Mouse (Mus musculus) adrenal gland, adult 2 months (tissue): ENCODE measurements around the gene Plekhm1. TPM values are rescaled to one million over a fixed set of nuclear protein-coding genes. Genes with fewer than 3 reads are reported as not detected.

Experiments
- DNase-seq: peaks from one replicate; pipeline ENCODE4 v3.0.0; 2021
- polyA plus RNA-seq: library from polyadenylated mRNA; depleted of rRNA; stranded (reverse); fragments of >200 nt; gene quantifications from 2 replicates; pipeline ENCODE4 v1.2.3, GENCODE M21; 2012
- total RNA-seq, 2 experiments: library from RNA; stranded (reverse); gene quantifications; 2 replicates each; pipeline ENCODE4 v1.2.3; 2021

Gene Plekhm1
- total and polyA plus RNA-seq, 3 experiments: 18.6 to 21.2 (median 19.7) TPM

GRCm38 (mm10) chr11:103361396-103362053, 51.0 kb downstream of the Plekhm1 start:
- DNase-seq: no peak

- DNase-seq: no peak
Measured at GRCm38 (mm10) chr11:103360661-103361081, 51.8 kb downstream of the Plekhm1 start.

- peak; percentile 92 for DNase-seq
Measured at GRCm38 (mm10) chr11:103359841-103360641, 52.4 kb downstream of the Plekhm1 start.

GRCm38 (mm10) chr11:103359122-103359521, 53.4 kb downstream of the Plekhm1 start:
- peak; percentile 80 for DNase-seq

DNA sequence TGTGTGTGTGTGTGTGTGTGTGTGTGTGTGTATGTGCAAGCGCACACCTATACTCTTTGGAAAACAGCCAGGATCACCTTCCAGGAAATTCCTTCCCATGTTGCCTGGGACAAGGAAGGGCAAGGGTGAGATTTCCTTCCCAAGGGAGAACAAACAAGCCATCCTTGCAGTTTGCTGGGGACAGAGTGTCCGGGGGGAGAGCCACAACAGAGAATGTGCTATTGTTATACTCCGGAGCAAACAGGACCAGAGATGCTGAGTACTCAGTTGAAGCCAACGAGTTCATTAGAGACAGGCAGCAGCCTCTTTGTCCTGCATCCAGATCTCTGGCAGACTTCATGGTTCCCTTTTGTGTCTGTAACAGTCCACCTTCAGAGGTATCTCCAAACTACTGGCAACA, 54.2 kb downstream of the Plekhm1 start:
- no peak for DNase-seq

- no peak for DNase-seq
Measured at GRCm38 (mm10) chr11:103357710-103358109, 54.8 kb downstream of the Plekhm1 start.

- DNase-seq: no peak
Measured at GRCm38 (mm10) chr11:103356938-103357670, 55.4 kb downstream of the Plekhm1 start.

DNA sequence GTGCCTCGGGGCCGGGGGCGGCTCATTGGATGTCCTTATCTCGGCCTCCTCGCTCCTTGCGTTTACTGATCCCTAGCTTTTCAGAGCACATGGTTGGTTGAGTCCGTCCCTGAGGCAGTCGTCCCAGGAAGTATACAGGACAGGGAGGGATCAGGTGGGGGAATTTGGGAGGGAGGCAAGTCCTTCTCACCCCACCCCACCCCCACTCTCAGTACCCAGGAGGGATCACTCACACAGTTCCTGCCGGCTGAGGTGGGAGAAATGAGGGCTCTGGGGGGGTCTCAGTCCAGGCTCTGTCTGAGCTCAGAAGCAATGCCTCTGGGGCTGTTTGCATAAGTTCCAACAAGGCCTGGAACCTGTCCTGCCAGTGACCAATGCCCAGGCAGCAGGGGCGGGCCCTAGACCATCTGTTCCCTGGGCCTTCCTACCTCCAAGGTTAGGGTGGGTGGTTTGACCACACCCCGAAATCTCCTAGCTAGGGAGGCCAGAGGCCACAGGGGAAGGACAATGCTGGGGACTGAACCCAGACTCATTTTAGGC, 56.4 kb downstream of the Plekhm1 start:
- DNase-seq: no peak

- no peak for DNase-seq
Measured at GRCm38 (mm10) chr11:103355251-103355650, 57.2 kb downstream of the Plekhm1 start.

GRCm38 (mm10) chr11:103354033-103354432, 58.5 kb downstream of the Plekhm1 start:
- DNase-seq: no peak

- DNase-seq: no peak
Measured at GRCm38 (mm10) chr11:103352239-103352814, 60.2 kb downstream of the Plekhm1 start.

- DNase-seq: no peak
Measured at GRCm38 (mm10) chr11:103350711-103351315, 61.7 kb downstream of the Plekhm1 start.

DNA sequence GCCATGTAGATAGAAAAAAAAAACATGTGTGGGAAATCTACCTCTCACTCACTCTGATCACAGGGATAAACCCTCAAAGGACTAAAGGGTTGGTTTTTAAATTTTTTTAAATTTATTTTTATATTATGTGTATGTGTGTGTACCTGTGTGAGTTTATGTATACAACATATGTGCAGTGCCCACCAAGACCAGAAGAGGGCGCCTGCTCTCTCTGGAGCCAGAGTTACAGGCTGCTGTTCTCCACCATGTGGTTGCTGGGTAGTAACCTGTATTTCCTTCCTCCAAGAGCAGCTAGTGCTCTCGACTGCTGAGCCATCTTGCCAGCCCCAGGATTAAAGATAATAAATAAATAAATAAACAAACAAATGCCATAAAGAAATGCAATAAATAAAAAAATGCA, 62.8 kb downstream of the Plekhm1 start:
- no peak for DNase-seq

DNA sequence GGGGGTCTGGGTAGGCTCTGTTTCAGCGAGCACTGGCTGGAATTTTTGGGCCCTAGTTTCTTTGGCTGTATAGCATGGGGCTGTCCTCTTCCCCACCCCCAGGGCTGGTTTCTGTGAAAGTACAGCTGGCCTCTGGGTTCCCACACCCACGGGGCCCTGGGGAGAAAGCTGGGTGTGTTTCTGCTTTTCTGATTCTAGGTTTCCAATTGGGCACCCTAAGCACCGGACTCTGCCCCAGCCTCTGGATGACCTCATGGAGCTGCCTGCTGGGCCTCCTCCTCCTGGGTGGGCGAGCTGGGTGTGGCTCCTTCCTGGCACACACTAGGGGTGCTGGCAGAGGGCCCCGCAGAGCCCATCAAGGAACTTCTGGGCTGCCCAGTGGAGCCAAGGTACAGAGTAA, 65.8 kb downstream of the Plekhm1 start:
- peak; percentile 45 for DNase-seq

GRCm38 (mm10) chr11:103346236-103346635, 66.3 kb downstream of the Plekhm1 start:
- DNase-seq: no peak

DNA sequence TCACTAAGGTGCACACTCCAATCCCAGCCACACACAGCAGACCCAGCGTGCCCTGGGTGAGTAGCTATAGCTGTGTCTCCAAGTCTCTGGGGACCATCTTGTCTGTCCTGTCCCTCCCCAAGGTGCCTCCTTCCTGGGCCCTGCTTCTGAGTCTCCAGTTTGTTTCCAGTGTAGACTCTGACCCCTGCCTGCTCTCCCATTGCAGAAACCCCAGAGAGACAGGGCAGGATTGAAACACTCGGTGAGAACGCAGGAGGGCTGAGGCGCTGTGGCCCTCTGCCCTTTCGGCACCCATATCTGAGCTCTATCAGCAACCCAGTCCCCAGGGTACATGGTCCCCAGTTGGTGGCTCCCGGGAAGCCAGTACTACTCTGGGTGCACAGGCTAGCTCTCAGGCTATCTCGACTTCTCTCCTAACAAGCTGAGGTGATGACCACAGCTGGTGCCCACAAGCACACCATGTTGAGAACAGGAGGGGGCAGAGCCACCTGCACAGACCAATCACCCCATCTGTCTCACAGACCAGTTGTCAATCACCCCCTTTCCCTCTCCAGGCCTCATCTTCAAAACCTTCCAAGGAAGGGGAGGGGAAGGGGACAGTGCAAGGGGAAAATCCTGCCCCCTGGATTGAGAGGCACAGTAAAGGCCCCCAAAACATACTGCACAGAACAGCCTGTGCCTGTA, 66.9 kb downstream of the Plekhm1 start:
- DNase-seq: no peak

DNA sequence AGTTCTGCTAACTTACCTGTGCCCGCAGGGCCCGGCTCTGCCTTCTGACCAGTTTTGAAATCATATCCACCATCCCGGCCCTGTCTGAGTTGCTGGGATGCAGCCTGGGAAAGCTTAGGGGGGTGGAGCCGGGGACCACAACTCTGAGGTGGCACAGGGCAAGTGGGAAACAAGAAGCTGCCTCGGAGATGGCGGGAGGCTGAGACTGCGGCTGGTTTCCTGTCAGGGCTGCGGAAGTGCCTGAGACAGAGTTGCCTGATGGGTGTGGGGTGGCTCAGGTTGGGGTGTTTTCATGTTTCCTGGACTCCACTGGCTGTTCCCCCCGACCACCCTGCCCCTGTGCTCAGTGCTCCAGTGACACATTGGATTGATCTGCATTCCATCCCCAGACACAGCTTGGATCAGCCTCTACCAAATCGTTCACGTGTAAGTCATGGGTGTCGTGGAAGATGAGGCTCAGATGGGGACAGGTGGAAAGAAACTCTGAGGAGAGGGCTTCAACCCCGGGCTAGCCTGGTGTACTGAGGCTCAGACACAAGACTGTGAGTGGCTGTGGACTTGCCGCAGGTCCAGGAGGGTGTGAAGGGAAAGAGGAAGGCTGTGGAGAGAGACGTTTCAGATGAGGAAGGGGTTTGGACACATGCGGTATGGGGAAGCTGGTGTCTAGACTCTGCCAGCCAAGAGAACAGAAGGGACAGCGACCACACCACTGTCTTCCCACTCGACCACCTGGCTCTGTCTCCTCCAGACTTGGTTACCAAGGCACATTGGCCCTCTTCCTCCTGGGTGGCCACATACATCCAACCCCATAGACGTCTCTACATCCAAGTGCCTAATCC, 67.8 kb downstream of the Plekhm1 start:
- DNase-seq: no peak

DNA sequence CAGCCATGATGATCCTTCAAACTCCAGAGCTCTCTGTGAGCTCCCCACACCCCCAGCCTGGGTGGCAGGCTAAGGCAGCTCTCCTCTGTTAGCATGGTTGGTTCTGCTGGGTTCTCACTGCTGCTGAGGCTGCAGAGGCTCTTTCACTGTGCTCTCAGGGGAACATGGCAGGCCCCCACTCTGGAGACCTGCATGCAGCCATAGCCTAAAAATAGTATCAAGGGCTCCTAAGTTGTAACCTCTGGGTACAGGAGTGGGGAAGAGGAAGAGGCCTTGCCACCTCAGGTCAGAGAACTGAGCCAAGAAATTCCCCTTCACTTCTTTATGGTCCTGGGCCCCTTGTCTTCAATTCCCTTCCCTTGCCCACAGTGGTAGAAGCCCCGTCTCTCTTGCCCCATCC, 68.6 kb downstream of the Plekhm1 start:
- DNase-seq: no peak

- no peak for DNase-seq
Measured at GRCm38 (mm10) chr11:103343063-103343462, 69.4 kb downstream of the Plekhm1 start.

DNA sequence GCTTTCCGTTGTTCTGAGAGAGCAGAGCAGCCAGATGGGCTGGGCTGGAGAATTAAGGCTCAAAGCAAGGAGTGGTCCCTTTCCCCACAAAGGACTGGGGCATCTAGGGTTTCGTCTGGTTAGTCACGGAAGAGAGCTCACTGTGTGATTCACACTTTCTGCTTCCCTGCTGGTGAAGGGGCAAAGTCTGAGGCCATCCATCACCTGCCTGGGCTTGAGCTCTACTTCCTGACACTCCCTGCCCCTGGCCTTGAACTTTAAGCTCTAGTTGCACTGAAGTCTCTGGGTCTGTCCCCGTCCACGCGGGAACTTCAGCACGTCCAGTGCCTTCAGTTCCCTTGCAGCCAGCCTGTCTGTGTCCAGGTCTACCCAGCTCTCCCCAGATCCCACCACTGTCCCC, 71.8 kb downstream of the Plekhm1 start:
- peak; percentile 76 for DNase-seq
